Mouse (Mus musculus) urinary bladder, postnatal 36 days (tissue): ENCODE results near the gene 1110057P08Rik.
"Not testable (repeated sequence)": the region's sequence is repeated elsewhere in the genome, so short reads cannot be mapped to it uniquely, and the experiment has no call there.

Source experiments
- DNase-seq, 2 experiments: peaks; one replicate each; pipeline ENCODE4 v3.0.0; 2022; ENCODE audit warnings: low spot score in 2 of 2, mixed read lengths in 1 of 2

1110057P08Rik gene

GRCm38 (mm10) chr16:89174435-89174834, at the start of gene 1110057P08Rik:
Gene 1110057P08Rik, plus strand, starts transcription at chr16:89174735.
- no peak for DNase-seq

GRCm38 (mm10) chr16:89140551-89140950, 34.0 kb upstream of the 1110057P08Rik start, which contains the start of gene Gm6358:
Gene Gm6358, plus strand, starts transcription at chr16:89140851.
- DNase-seq: no peak

GRCm38 (mm10) chr16:89150786-89151185, 23.7 kb upstream of the 1110057P08Rik start, which contains the start of gene Gm10061:
Gene Gm10061, plus strand, starts transcription at chr16:89151086.
- DNase-seq: no peak

- DNase-seq: no peak
Measured at GRCm38 (mm10) chr16:89157652-89158051, 16.9 kb upstream of the 1110057P08Rik start, which contains the start of gene Gm9789. Gene Gm9789, plus strand, starts transcription at chr16:89157952.

- DNase-seq: not testable (repeated sequence)
Measured at GRCm38 (mm10) chr16:89169190-89169589, 5.3 kb upstream of the 1110057P08Rik start, which contains the start of gene Gm7735. Gene Gm7735, plus strand, starts transcription at chr16:89169490.

- DNase-seq: no peak
Measured at GRCm38 (mm10) chr16:89188621-89189020, 14.1 kb downstream of the 1110057P08Rik start.

GRCm38 (mm10) chr16:89205561-89205960, 31.0 kb downstream of the 1110057P08Rik start, which contains the start of gene Krtap20-2:
Gene Krtap20-2, plus strand, starts transcription at chr16:89205861.
- DNase-seq: no peak
